Mouse (Mus musculus): ENCODE data around the gene Wfs1.
"Not testable (repeated sequence)": the region's sequence is repeated elsewhere in the genome, so short reads cannot be mapped to it uniquely, and the experiment has no call there.

Wfs1 gene

DNA sequence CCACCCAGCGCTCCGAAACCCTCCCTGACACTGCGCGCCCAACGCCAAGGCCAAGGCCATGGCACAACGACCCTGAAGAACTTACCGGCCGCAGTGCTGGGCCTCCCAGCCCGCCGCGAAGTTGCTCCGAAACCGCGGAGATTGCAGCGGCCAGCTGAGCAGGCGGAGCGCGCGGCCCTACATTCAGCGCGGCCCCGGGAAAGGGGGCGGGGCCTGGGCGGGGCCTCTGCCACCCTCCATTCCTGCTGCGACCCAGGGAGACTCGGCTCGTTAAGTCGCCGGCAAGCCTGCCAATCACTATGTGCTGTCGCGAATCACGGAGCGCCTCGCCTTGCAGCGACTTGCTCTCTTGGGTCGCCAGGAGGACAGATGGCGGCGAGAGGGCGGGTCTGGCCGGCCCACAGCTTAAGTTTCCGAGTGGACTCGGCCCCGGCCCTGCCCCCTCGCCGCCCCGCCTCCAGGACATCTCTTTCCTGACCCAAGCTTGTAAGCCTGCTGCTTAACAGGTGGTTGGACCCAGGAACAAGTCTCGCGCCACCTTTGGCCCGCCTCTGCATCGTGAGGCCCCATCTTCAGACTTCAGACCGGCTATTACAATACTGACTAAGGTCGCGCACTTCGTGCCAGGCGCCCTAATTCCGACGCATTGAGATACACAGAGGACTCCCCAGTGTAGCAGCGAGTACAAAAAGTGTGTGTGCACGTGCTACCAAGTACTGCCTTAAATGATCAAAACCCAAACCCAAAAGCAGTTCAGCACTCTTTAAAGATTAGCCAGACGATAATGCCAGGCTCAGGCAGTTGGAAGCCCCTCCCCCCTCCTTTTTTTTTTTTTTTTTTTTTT, at the start of gene Wfs1:
Gene Wfs1, minus strand, starts transcription at position 425 of the 844 bp plus-strand sequence.
- peak; percentile 91 for DNase-seq (ENCODE audit: low spot score)

DNA sequence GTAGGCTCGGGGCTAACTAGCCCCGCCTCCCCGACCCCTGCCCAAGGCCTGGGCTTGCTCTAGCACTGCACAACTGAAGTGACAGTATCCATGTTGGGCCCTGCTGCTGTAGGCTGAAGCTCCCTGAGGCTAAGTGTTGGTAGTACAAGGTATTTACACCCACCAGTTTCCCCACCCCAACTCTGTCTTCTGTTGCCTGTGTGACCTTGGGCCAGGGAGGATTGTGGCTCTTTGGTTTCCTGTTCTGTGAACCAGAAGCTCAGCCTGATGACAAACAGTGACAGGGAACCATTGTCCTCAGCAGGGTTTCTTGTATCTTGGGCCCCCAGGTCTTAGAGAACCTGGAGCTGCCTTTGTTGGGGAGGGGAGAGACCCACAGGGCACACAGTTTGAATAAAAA, 47.9 kb upstream of the Wfs1 start:
- DNase-seq (ENCODE audit: low spot score): no peak

DNA sequence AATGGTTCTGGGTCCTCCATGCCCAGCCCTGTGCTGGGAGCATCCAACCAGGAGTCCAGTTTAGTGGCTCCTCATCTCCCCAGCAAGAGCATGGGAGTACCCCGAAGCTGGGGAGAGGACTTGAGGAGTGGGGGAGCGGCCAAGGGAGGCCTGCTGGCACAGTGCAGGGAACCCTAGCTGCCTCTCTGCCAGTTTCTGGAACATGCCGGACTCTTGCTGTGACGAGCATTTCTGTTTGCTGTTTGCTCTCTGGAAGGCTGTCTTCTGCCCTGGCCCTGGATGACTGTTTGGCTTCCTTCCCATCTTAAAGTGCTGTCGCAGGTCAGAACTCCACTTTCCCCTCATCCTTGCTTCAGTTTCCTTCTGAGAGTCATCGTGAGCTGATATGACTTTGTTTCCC, 46.9 kb upstream of the Wfs1 start:
- DNase-seq (ENCODE audit: low spot score): no peak

DNA sequence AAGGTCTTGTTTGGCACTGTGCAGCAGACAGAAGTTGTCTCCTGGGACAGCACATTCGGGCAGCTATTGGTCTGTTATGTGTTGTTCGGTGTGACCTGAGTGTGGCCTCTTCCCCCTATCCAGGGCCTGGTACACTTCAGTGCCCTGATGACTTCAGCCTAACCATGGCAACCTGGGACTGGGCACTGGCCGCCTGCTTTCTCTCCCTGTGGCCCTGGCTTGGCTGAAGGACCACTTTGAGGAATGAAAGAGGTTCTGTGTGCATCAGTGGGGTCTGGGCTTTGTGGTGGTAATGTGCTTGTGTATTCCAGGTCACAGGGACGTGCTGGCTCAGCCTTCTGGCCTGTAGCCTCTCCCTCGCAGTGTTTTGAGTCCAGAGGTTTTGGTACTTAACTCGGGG, 46.2 kb upstream of the Wfs1 start:
- DNase-seq (ENCODE audit: low spot score): no peak

DNA sequence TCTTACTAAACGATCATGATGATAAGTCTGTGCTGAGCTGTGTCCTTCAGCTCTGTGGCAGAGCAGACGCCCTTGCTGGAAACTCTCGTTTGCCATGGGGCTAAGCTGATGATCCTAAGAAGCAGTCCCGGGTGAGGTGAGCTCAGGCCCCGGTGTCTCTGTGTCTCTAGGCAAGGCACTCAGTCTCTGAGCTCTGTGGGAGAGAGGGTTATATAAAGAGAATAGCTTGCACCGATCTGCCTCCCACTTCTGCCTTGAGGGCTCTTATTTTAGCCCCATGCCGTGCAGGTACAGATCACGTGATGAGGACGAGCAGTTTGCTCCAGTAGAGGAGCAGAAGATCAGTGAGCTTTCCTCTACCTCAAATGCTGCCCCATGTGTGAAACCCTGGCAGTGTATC, 41.7 kb upstream of the Wfs1 start:
- no peak for DNase-seq (ENCODE audit: low spot score)

DNA sequence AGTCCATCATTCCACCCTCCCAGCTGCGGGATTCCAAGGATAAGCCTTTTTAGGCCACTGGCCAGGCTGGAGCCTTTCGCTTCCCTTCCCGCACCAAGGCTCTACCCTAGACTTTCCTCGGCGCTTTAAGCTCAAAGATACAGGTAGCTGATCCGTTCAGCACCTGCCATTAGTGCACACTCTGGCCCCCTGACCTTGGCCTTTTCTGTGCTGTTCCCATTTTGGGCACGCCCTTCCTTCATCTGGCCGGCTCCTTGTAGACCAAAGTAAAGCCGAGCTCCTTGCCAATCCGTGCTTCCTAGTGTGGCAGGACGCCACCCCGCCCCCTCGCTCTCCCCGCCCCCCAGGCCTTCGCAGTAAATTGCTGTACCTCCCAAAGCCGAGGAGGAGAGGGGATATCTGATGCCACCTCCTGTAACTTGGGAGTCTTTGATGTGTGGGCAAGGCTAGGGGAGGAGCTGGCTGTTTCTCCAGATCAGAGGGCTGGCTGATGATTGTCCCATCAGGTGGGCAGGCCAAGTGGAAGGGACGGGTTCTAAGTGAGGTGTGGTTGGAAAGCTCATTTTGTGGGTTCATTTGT, 40.4 kb upstream of the Wfs1 start:
- DNase-seq (ENCODE audit: low spot score): no peak

DNA sequence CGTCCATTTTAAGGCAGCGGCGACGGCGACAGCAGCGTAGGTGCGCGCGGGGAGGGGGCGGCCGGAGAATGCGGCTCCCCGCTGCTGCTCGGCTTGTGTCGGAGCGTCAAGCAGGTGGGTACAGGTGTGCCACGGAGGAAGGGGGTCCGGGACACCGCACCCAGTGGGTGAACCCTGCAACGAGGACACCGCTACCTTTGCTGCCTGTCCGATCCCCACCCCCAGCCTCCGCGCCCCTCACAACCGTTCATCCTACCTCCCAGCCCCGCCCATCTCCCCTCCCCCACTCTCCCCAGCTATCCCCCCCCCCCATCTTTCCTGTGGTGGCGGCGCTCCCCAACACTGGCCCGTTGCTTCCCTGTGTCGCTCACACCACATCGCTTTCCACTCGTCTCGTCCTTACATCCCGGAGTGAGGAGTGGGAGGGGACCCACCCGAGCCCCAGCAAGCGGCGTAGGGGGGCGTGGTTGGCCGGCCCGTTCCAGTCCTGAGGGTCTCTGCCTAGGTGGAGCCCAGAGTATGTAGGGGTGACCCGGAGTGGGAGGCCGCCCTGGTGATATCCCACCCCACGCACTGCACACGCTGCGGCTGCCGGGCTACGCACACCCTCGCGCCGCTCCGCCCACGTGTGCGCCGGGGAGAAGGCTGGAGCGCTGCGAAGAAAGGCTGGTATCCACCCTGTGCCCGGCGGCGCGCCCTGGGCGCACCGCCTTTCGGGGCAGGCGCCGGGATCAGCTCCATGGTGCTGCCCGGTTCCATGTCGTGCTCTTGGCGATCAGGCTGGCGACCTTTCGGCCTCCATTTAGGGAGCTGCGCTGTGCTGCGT, 39.7 kb upstream of the Wfs1 start:
- no peak for DNase-seq (ENCODE audit: low spot score)

DNA sequence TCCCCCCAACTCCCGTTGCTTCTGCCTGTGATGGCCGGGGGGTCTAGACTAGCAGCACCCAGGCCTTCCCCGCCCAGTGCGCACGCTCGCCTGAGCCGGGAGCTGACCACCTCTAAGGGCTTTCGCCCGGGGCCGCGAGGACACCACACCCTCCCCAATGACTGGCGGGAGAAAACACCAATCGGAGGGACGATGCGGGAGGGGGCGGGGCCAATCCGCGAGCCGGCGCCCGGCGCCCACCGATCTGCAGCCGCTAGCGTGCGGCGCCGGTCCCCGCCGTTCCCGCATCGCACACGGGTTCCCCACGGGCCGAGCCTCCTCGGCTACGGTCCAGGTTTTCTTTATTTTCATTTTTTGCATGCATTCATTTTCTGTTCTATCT, 39.1 kb upstream of the Wfs1 start:
- DNase-seq (ENCODE audit: low spot score): peak; percentile 54

DNA sequence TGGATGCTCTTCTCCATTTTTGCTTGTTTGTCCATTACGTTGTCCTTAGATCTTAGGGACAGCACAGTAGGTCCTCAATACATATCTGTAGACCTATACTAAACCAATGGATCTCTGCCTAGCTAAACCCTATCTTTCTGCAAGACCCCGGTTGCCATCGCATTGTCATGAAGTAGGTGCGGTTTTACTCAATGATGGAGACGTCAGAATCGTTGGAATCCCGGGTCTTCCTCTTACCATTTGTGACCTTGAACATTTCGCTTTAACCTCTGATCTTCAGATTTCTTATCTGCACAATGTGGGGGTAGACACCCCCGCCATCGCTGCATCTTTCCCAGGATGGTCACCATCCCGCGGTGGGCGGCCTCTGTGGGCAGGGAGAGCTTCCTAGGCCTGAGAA, 38.7 kb upstream of the Wfs1 start:
- DNase-seq (ENCODE audit: low spot score): no peak

DNA sequence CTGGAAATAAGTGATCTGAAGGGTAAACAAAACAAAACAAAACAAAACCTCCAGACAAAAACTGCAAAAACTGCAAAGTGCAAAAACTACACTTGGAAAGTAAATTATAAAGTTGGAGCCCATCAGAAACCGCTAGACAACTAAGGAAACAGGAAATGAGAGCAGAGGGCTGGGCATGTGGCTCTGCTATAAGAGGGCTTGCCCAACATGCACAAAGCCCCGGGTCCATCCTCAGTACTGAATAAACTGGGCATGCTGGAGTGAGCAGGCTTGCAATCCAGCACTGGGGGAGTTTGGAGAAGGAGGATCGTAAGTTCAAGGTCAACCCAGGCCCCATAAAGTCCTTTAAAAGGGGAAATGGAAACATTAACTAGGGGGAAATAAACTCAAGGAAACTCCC, 28.2 kb upstream of the Wfs1 start:
- no peak for DNase-seq (ENCODE audit: low spot score)

DNA sequence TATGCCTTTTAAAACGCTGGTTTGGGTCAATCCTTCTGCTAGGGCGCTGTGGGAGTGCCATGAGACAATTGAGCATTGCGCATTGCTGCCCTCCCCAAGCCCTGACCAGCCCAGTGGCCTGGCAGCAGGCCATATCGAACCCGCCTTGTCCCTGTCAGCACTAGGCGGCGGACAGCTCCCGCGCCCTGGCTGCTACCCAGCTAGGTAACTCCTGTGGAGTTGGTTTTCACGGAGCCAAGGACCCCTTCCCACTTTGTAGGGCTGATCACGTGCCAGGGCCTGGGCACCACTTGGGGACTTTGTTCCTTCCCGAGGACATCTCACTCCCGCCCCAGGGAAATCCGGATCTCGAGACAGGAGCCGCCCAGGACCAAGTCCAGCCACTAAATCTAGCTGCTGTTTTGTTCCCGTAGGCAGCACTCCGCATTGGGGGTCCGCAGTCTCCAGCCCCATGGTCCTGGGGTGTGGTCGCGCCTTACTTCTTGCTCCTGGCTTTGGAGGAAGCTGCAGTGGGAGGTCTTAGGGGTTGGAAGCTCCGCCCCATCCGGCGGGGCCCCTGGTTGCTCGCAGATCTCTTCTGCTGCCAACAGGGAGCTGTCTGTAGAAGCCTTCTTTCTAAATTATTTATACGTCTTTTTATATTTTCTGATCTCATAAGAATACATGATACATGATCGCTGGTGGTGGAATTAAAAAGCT, 26.8 kb upstream of the Wfs1 start:
- peak; percentile 17 for DNase-seq (ENCODE audit: low spot score)

DNA sequence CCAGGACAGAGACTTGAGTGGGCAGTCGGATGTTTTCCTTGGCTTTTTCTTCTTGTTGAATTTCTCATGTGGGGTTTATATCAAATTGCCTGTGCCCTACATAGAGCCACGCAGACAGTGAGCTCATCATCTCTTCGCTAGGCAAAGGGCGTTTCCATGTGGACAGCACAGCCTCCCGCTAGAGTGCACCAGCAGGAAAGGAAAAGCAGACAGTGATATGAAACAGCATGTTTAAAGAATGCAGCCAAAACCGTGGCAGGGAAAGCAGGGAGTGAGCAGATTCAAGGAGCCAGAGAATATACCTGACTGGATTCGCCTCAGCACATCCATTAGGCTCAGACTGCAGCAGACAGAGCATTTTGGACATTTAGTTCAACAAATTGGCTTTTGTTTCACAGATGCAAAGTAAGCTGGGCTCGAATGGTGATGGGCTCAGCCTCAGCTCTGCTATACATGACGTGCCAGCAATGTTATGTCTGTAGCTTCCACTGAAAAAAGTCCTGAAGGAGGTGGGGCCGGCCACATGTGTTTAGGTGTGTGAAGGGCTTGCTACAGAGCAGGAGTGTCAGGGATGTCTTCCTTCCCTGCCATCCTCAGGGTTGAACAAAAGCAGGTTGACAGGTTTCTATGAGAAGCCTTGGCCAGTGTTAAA, 21.8 kb upstream of the Wfs1 start:
- DNase-seq (ENCODE audit: low spot score): no peak

DNA sequence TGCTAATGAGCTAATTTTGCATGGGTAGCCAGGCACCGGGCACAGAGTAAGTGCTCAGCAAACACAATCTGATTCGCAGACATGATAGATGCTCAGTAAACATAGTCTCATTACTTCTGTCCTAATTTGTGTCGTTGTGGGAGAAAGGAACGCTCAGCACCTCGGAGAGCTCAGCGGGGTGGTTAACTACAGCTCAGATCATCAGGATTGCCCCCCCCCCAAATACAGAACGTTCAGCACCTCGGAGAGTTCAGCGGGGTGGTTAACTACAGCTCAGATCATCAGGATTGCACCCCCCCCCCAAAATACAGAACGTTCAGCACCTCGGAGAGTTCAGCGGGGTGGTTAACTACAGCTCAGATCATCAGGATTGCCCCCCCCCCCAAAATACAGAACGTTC, 20.8 kb upstream of the Wfs1 start:
- DNase-seq (ENCODE audit: low spot score): not testable (repeated sequence)

DNA sequence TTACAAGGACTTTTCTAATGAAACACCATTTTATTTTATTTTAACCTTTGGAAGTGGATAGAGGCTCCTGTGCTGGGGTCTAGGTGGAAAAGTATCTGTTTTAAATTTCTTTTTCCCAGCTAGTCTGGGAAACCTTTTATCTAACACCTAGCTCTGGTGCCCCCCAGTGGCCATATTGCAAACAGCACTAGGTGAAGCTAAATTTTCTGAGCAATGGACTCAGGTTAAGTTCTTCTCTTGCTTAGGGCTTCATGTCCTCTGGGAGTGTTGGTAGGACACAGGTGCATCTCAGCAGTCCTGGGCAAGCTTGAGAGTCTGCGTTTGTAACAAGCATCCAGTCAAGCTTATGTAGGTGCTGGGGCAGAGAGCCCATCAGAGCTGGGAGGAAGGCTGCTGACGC, 13.0 kb upstream of the Wfs1 start:
- peak; percentile 75 for DNase-seq (ENCODE audit: low spot score)

DNA sequence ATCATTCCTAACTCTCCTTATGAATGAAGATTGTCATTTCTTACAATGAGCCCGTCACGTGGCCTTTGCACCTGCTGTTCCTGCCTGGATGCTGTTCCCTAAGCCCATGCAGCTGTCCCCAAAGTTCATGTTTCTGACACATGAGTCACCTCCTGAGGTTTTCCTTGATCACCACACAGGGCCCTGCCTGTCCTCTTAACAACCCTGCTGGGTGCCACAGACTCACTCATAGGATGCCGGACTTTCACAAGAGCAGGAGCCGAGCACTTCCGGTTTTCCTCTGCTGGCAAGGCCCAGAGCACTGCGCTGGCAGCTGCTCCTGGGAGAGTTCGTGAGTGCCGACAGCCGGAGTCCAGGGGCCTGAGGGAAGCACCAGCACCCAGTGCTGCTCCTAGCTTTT, 12.0 kb upstream of the Wfs1 start:
- no peak for DNase-seq (ENCODE audit: low spot score)

DNA sequence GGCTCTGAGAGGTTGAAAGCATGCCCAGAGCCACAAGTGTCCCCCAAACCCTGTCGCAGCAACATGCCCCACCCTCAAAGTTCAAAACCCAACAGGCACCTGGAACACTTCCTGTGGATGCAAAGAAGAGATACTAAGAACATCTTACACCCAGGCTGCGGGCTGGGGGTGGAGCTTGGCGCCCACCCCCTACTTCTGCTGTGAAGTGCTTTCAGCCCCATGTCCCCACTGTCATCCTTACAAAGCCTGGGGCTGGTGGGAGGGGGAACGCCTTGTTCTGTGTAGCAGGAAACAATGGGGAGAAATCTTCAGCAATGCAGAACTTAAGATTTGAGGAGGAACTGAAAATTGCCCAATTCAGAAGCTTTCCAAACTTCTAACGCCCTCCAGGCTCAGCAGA, 9.0 kb upstream of the Wfs1 start:
- no peak for DNase-seq (ENCODE audit: low spot score)

DNA sequence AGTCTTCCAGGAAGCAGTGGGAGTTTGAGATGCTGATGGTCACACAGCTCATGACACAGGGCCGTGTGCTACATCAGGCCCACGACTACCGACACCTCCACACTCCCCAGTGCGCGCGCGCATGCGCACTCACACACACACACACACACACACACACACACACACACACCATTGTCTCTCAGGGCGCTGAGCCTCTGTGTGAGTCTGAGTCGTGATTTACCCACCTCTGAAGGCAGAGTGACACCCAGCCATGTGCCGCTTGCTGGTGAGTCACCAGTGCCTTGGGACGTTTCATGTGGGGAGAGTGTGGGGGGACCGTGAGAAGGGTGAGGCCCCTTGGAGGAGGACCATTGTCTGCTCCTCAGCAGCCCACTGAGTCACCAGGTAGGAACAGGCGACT, 7.4 kb upstream of the Wfs1 start:
- no peak for DNase-seq (ENCODE audit: low spot score)

DNA sequence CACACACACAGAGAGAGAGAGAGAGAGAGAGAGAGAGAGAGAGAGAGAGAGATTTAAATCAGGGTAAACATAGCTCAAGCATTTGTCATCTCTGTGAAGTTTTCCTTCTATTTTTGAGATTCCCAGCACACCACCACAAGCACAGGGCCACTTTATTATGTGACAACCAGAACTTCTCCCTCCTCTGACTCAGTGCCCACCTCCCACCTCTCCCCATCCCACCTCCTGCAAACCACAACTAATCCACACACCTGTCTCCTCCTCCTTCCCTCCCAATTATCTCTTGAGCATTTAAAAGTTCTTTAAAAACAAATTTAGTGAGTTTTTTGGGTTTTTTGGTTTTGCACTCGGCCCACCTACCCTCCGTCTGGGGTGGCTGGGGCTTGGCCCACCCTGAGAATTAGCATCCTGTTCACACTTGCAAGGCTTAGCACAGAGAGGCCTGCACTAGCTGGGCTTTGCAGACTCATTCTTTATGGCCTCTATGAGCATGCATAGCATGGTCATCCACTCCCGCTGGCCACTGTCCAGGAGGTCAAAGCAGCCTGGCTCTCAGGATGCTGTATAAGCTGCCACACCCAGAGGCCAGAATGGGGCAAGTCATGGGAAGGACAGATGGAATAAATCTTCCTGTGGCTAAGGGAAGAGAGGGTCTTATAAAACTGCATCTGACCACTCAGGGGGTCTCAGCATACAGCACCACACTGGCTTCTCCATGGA, 1.8 kb upstream of the Wfs1 start:
- no peak for DNase-seq (ENCODE audit: low spot score)

DNA sequence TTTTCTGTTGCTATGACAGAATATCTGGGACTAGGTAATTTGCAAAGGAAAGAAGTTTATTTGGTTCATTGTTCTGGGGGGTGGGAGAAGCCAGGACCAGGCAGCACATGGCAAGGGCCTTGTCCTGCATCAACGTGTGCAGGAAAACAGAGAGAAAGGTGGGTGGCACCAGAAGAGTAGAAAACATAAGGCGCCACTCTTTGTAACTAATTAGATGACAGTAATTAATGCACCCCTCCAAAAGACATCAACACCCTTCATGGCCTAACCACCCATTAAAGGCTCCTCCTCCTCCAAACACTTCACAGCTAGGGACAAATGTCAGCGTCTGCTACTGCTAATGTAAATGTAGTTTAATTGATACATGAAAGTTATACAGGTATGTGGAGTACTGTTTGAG, 1.2 kb upstream of the Wfs1 start:
- DNase-seq (ENCODE audit: low spot score): no peak

DNA sequence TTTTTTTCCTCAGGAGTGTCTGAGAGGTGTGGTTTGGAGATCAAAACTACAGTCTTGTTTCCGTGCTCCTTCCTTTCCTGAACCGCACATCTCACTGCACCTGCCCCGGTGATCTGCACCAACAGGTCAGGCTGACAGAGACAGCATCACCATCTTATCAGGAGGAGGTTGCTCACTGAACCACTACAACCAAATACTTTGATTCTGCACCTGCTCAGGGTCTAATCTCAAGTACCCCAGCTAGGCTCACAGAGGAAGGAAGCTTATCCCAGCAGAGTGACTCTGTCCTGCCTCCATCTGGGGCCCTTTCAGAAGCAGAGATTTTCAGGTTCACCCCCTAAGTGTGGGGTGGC, 596 bp upstream of the Wfs1 start:
- no peak for DNase-seq (ENCODE audit: low spot score)

DNA sequence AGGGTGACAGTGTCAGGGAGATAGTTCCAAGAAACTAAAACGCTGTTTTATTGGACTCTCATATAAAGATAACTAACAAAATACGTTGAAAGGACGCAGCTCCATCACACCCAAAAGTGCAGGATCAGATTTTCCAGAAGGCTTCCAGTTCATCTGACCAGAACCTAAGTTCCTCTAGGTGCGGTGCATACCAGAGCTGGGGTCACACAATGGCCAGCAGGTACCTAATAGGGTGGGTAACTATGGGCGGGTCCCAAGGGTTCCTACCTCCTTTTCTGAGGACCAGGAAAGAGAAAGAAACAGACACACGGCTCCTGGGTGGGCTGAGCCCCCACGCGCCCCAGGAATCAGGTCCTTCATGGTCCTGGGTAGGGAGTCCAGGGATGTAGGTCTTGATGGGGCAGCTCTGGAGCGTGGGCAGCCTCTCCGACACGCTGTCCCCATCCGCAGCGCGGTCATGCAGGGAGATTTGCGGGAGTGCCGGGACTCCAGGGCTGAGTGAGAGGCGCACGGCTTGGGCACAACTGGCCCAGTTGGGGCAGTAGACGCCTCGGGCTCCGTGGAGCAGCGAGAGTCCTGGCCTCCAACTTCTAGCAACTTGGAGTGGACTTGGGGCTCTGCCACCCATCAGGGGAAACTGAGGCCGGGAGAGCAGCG, 753 bp downstream of the Wfs1 start:
- peak; percentile 13 for DNase-seq (ENCODE audit: low spot score)
